Mouse (Mus musculus): ENCODE measurements at regions not wholly inside any gene's neighbourhood (a gene's known extent, or its start where the extent isn't known, plus 50 kb on each side); places are given as distances from the start of the nearest gene placed in this dataset.
A peak's percentile ranks its signal among the peaks of the same experiment; 100 is the strongest.

DNA sequence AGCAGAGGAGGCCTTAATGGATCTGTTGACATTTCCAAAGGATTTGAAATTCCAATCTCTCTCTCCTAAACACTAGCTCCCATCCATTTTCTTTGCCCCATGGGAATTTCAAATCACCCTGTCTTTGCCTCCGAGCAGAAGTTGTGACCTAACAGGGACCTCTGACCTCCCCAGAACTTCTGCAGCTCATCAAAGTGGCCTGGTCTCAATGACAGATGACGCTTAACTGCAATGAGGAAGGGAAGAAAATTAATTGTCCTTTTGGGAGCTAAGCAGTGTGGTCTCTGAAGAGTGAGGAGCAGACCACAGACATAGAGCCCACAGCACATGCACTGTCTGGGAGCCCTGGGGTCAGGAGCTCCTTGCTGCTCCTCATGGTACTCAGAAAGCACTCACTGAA lies 155.3 kb downstream of the Tox3 start:
- CTCF ChIA-PET, result interaction anchor here (1.1 to 1.2 kb wide), 2 partner anchors 12 to 13 kb away, joined by 3 to 5 read pairs; no protein-coding TSS in a partner anchor

DNA sequence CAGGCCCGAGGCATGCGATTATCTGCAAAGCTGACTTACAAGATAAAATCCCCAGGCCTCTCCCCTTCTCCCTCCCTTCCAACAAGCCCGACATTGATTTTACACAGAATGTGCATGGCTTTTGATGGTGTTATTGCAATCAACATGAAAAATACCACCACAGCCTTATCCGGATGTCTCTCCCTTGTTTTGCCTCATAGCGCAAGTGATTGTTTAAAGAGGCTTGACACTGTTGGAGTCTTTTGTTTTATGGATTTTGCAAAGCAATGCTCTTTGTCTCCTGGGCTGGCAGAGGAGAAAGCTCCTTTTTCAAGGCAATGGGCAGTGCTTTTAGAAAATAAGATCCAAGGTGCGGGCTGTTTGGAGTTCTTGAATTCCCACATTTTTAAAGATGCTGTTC lies 165.3 kb downstream of the Tox3 start:
- no peaks in the 10 kb centered on the region for H3K27me3 ChIP-seq
- CTCF ChIA-PET, result no interaction called here
- in situ Hi-C loops (cut with MboI; ENCODE audit: low pct_unique_long_range_greater_than_20kb), result no loop called here
- TF ChIP-seq CTCF (IDR thresholded peaks at IDR 0.05), result no peak
- DNase-seq (ENCODE audit: low read depth, low spot score) (no peak), ATAC-seq (no peak)
- POLR2A ChIA-PET, result no interaction called here

More for the DNA sequence above, 155.3 kb downstream of the Tox3 start:
- in situ Hi-C loops (cut with MboI; ENCODE audit: low pct_unique_long_range_greater_than_20kb), result no loop called here
- ATAC-seq, result no peak
- DNase-seq (ENCODE audit: low read depth, low spot score), result no peak
- H3K27me3 ChIP-seq, result peaks cover 6% of the 10 kb centered on the region
- no peak for TF ChIP-seq CTCF (IDR thresholded peaks at IDR 0.05)
- POLR2A ChIA-PET, result no interaction called here

DNA sequence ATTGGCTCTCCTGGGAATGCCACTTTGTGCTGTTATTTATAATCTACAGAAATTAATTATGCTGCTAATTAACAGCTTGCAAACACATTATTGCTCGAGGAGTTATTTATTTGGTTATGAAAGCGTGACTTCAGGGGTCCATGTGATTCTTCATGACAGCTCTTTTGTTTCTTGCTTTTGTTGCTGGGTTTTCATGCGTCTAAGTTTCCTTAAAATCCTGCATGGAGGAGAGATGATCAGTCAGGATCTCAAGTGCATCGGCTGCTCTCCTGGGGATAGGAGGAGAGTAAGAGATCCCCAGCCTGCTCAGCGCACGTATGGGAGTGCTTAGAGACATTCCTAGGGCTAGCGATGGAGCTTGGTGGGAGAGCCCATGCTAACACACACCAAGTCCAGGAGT lies 171.4 kb downstream of the Tox3 start:
- in situ Hi-C loops (cut with MboI; ENCODE audit: low pct_unique_long_range_greater_than_20kb), result no loop called here
- ChIA-PET CTCF (interaction anchor here (1.4 to 1.8 kb wide), 2 partner anchors 11 to 52 kb away, joined by 3 to 4 read pairs; no protein-coding TSS in a partner anchor), POLR2A (no interaction called here)
- ATAC-seq, result no peak
- TF ChIP-seq CTCF (IDR thresholded peaks at IDR 0.05), result no peak
- no peaks in the 10 kb centered on the region for H3K27me3 ChIP-seq
- DNase-seq (ENCODE audit: low read depth, low spot score), result no peak

DNA sequence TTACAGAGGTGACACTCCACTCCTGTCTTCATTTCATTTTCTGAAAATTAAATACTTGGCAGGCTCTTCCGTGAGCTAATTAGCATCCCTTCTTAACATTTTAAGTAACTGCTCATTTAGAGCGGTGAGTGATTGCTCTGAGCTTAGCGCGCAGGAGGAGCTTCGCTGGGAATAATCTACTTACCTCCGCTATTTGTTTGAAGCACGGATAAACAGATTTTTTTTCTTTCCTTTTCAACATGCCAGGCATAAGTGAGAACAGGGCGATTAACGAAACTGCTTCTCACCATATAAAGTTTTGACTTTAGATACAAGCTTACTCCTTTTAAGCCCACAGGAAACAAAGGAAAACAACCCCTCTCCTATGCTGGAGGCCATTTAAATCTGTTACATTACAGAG lies 171.8 kb downstream of the Tox3 start:
- POLR2A ChIA-PET, result no interaction called here
- DNase-seq (ENCODE audit: low read depth, low spot score) (no peak), ATAC-seq (no peak)
- CTCF ChIA-PET, result interaction anchor here (1.4 to 1.8 kb wide), 2 partner anchors 11 to 53 kb away, joined by 3 to 4 read pairs; no protein-coding TSS in a partner anchor
- no peak for TF ChIP-seq CTCF (IDR thresholded peaks at IDR 0.05)
- in situ Hi-C loops (cut with MboI; ENCODE audit: low pct_unique_long_range_greater_than_20kb), result no loop called here
- H3K27me3 ChIP-seq, result no peaks in the 10 kb centered on the region

DNA sequence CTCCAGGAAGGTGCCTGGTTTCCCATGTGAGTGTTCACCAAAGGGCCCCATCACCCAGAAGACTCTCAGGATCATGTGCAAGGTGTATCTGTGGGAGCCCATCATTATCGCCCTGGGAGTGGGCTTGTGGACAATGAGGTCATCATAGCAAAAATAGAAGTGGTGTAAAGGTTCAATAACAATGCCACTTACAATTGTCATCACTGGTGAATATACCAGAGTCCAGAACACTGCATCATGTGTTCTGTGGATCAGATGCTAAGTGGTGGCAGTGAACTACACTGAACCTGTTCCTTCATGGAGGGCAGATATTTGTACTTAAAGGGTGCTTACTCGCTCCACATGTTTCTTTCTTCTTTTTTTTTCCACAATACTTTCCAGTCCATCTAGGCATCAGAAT lies 181.5 kb downstream of the Tox3 start:
- ATAC-seq (no peak), DNase-seq (ENCODE audit: low read depth, low spot score) (no peak)
- POLR2A ChIA-PET, result no interaction called here
- peaks cover 6% of the 10 kb centered on the region for H3K27me3 ChIP-seq
- CTCF ChIA-PET, result no interaction called here
- no peak for TF ChIP-seq CTCF (IDR thresholded peaks at IDR 0.05)
- in situ Hi-C loops (cut with MboI; ENCODE audit: low pct_unique_long_range_greater_than_20kb), result no loop called here

DNA sequence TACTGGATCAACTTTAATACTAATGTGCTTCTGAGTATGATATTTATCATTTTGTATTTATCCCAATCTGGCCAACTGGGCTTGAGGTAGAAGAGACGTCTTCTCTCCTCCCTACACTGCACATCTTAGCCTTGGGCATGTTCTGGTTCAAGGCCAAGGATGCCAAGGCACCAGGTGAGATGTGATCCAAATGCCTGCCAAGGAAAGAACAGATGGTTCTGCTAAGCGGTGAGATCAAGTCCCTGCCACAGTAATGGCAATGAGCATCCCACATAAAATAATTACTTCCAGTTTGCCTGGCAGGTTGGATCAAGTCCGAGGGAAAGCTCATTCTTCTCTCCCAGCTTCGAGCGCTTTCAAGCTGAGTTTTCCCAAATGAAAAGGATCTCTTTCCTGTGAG lies 196.7 kb downstream of the Tox3 start:
- peaks cover 5% of the 10 kb centered on the region for H3K27me3 ChIP-seq
- DNase-seq (ENCODE audit: low read depth, low spot score) (no peak), ATAC-seq (no peak)
- in situ Hi-C loops (cut with MboI; ENCODE audit: low pct_unique_long_range_greater_than_20kb), result no loop called here
- CTCF ChIA-PET, result interaction anchor here (1.4 kb wide), 1 partner anchor 12 kb away, joined by 3 read pairs; no protein-coding TSS in a partner anchor
- POLR2A ChIA-PET, result no interaction called here
- no peak for TF ChIP-seq CTCF (IDR thresholded peaks at IDR 0.05)

DNA sequence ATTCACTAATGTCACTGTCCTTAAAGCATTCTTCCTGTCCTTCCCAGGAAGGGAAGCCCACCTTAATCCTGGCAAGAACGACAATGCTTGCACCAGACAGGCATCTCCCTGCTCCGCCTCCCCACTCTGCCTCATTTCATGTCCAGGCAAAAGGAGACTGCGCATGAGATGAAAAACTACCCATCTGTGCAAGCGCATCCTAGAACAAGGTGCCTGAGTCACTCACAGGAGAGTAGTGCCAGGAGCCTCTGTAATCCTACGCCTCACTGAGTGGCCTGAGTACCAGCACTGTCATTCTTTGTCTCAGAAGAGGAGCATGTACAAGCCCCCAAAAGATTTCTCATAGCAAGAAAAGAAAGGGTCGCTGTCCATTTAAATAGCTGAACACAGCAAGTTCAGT lies 198.2 kb downstream of the Tox3 start:
- DNase-seq (ENCODE audit: low read depth, low spot score) (no peak), ATAC-seq (no peak)
- TF ChIP-seq CTCF (IDR thresholded peaks at IDR 0.05), result no peak
- H3K27me3 ChIP-seq, result peaks cover 5% of the 10 kb centered on the region
- POLR2A ChIA-PET, result no interaction called here
- CTCF ChIA-PET, result no interaction called here
- in situ Hi-C loops (cut with MboI; ENCODE audit: low pct_unique_long_range_greater_than_20kb), result no loop called here

DNA sequence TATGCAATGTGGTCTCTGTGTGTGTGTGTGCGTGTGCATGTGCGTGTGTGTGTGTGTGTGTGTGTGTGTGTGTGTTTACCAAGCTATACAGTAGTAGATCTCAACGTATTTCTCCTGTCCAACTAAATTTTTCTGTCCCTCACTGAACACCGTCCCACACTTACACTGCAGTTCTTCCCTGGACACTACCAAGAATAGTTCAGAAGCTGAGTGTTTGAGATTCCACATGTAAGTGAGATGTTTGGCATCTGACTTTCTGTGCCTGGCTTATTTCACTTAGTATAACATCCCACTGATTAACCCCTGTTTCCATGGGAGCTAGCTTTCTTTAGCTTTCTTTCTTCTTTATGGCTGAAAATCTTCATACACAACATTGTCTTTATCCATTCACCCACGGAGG lies 213.5 kb downstream of the Tox3 start:
- TF ChIP-seq CTCF (IDR thresholded peaks at IDR 0.05), result no peak
- DNase-seq (ENCODE audit: low read depth, low spot score), result no peak
- ChIA-PET POLR2A (no interaction called here), CTCF (interaction anchor here (1.2 kb wide), 1 partner anchor 56 kb away, joined by 3 read pairs; no protein-coding TSS in a partner anchor)
- in situ Hi-C loops (cut with MboI; ENCODE audit: low pct_unique_long_range_greater_than_20kb), result no loop called here
- H3K27me3 ChIP-seq, result peaks cover 7% of the 10 kb centered on the region
- no peak for ATAC-seq

DNA sequence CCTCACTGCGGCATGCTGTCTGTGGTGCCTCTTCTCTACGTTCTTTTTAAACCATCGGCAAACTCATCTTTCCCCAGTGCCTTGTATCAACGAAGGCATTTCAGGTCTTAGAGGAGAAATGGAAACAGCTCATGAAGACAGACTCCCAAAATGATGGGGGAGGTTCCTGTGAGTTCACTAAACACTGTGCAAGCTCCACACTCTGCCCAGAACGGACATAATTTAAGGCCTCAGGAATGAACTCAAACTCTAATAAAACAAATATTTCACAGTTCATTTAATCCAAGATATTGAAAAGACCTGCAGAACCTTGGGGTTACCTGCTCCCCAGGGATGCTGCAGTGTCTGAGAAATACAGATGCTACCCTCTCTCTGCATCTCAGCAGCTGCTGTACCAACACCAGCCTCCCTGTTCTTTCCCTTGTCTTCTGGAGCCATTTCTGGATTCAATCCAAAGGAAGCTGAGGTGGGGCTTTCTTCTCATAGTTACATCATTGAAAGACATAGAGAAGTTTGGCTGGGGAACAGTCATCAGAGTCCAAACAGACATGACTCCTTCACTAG lies 217.4 kb downstream of the Tox3 start:
- no peaks in the 10 kb centered on the region for H3K27me3 ChIP-seq
- ATAC-seq (no peak), DNase-seq (ENCODE audit: low read depth, low spot score) (no peak)
- POLR2A ChIA-PET, result no interaction called here
- TF ChIP-seq CTCF (IDR thresholded peaks at IDR 0.05), result no peak
- CTCF ChIA-PET, result no interaction called here
- in situ Hi-C loops (cut with MboI; ENCODE audit: low pct_unique_long_range_greater_than_20kb), result no loop called here

DNA sequence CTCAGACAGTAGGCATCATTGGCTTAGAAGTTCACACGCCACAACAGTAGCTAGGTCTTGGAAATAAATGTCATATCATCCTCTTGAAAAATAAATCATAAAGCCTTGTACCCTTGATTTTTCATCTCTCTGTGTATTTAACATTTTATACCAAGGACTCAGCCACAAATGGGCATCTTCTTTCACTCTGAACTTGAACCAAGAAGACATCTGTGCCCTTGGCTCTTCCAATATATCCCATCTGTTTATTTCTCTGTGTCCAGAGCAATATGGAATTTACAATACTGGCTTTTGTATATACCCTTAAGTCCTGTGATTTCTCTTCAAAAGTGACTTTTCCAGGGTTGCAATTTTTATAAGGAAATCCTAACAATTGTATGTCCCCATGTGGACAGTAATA lies 222.7 kb downstream of the Tox3 start:
- POLR2A ChIA-PET, result no interaction called here
- DNase-seq (ENCODE audit: low read depth, low spot score), result no peak
- in situ Hi-C loops (cut with MboI; ENCODE audit: low pct_unique_long_range_greater_than_20kb), result no loop called here
- no peak for TF ChIP-seq CTCF (IDR thresholded peaks at IDR 0.05)
- no peaks in the 10 kb centered on the region for H3K27me3 ChIP-seq
- no peak for ATAC-seq
- CTCF ChIA-PET, result no interaction called here

DNA sequence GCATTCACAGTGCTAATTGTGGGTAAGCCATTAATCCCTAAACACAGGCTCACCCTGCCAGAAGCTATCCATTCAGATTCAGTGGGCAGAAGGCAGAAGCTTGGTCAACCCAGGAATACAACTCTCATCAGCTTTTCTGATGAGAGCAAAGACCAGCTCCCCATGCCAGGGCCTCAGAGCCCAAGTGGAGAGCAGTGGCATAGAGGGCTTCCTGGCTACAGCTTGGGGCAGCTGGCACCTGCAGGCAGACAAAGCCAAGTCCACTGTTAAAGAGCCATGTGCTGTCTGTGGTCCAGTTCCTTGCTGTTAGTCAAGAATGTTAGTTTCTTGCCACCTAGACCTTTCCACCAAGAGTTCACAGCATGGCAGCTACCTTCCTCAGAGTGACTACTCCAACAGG lies 225.0 kb downstream of the Tox3 start:
- no peaks in the 10 kb centered on the region for H3K27me3 ChIP-seq
- in situ Hi-C loops (cut with MboI; ENCODE audit: low pct_unique_long_range_greater_than_20kb), result no loop called here
- ATAC-seq (no peak), DNase-seq (ENCODE audit: low read depth, low spot score) (no peak)
- CTCF ChIA-PET, result no interaction called here
- POLR2A ChIA-PET, result no interaction called here
- TF ChIP-seq CTCF (IDR thresholded peaks at IDR 0.05), result no peak

DNA sequence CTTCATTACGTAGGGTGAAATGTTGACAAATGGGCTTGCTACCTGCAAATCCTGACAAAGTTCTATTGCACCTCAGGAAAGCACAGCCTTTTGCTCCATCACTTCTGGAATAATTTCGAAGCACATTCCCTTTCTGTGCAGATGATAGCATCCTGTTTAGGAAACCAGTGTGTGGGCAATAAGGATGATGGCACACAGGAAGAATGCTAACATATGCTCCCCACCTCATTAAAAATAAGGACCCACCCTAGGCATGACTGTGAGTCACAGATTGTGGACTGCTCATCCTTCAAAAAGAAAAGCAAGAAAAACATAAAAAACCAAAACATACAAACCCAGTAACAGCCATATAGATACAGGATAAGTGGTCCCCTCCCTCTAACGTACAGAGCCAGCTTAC lies 226.2 kb downstream of the Tox3 start:
- ChIA-PET CTCF (no interaction called here), POLR2A (interaction anchor here (0.6 kb wide), 1 partner anchor 165 kb away, joined by 4 read pairs; no protein-coding TSS in a partner anchor)
- DNase-seq (ENCODE audit: low read depth, low spot score) (no peak), ATAC-seq (peak; percentile 35)
- in situ Hi-C loops (cut with MboI; ENCODE audit: low pct_unique_long_range_greater_than_20kb), result no loop called here
- no peaks in the 10 kb centered on the region for H3K27me3 ChIP-seq
- TF ChIP-seq CTCF (IDR thresholded peaks at IDR 0.05), result no peak

Measured in Patski (cell line).